Mouse (Mus musculus) lung, embryonic 14.5 days (tissue): ENCODE data around the gene Gm20388. TPM values are rescaled to one million over a fixed set of nuclear protein-coding genes. Genes with fewer than 3 reads are reported as not detected.

ENCODE experiments used
- ATAC-seq: fragments of 200-750 bp; cut with Nextera tagmentation; 2 replicates; pipeline ENCODE4 v1.8.0; 2017; ENCODE audit warnings: mild to moderate bottlenecking, moderate TSS enrichment, moderate library complexity; ENCODE audit not compliant: insufficient read depth
- DNase-seq: peaks from one replicate; pipeline ENCODE4 v3.0.0-alpha.2; 2015
- H3K27ac ChIP-seq: fragments of 300-500 bp; sonication (generic); 2 replicates; pipeline ENCODE4 v1.5.1; 2014; ENCODE audit warnings: low read depth, mild to moderate bottlenecking, moderate library complexity
- H3K27me3 ChIP-seq: fragments of 300-500 bp; sonication (generic); 2 replicates; pipeline ENCODE4 v1.6.1; 2014; ENCODE audit warnings: low read length, control low read depth; ENCODE audit not compliant: insufficient read depth
- H3K36me3 ChIP-seq: fragments of 300-500 bp; sonication (generic); 2 replicates; pipeline ENCODE4 v1.6.1; 2014; ENCODE audit warnings: control low read depth; ENCODE audit not compliant: insufficient read depth
- H3K4me1 ChIP-seq: fragments of 300-500 bp; sonication (generic); 2 replicates; pipeline ENCODE4 v1.6.1; 2014; ENCODE audit warnings: antibody characterized with exemption, control low read depth; ENCODE audit not compliant: insufficient read depth
- H3K4me2 ChIP-seq: fragments of 300-500 bp; sonication (generic); 2 replicates; pipeline ENCODE4 v1.6.1; 2014; ENCODE audit warnings: mild to moderate bottlenecking
- H3K4me3 ChIP-seq: fragments of 300-500 bp; sonication (generic); 2 replicates; pipeline ENCODE4 v1.5.1; 2014; ENCODE audit warnings: low read depth, low read length
- H3K9ac ChIP-seq: fragments of 300-500 bp; sonication (generic); 2 replicates; pipeline ENCODE4 v1.6.1; 2014
- H3K9me3 ChIP-seq: fragments of 300-500 bp; sonication (generic); 2 replicates; pipeline ENCODE4 v1.6.1; 2016; ENCODE audit warnings: low read depth, low read length, control low read depth
- CTCF ChIP-seq: IDR thresholded peaks from 2 replicates; pipeline ENCODE4 v1.5.1; 2016; ENCODE audit warnings: antibody characterized with exemption, low read depth
- WGBS: fragments of 180-500 bp; shearing (Covaris S2); extraction: QIAGEN DNeasy Blood & Tissue Kit; methylation state at CpG from one replicate; pipeline ENCODE4 v1.1.7; 2014; 5-methylcytosine and 5-hydroxymethylcytosine counted together
- polyA plus RNA-seq: library from polyadenylated mRNA; unstranded; fragments of >200 nt; fragmentation: Nextera tagmentation; extraction: Ambion mirVana; gene quantifications from 2 replicates; pipeline ENCODE4 v1.2.1, GENCODE M21; 2014

The Gm20388 gene
- polyA plus RNA-seq, 1 experiment from 2014 or later, result not detected

DNA sequence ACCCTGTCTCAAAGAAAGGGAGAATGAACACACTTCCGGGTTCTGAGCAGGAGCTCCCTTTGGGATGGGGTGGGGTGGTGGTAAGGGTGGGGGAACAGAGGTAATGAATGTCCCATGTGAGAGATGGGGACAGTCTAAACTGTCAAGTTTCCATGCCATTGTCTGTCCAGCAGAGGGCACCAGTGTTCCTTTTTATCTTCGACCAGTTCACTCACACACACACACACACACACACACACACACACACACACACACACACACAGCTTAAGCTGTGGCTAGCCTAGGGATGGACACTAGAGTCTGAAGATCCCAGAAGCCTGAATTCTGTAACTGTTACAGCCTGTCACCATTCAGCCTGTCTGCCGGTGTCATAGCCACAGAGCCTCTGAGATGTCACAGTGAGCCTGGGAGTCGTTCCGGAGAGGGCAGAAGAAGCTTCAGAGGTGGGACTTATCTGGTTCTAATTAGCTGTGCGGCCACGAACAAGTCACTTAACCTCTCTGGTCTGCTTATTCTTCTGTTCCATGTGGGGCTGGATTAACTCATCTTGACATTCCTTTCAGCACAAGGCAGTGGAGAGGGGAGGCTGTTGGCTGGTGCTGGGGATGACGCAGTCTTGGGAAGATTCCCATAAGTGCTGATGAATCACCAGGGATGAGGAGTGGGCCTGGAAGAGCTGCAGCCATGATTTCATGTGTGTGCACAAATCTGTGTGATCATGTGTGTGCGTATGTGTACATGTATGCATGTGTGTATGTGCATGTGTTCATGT lies 910.9 kb downstream of the Gm20388 start:
- Histone ChIP-seq H3K4me2 (no peak overlapping the region), H3K4me3 (no peak overlapping the region)

DNA sequence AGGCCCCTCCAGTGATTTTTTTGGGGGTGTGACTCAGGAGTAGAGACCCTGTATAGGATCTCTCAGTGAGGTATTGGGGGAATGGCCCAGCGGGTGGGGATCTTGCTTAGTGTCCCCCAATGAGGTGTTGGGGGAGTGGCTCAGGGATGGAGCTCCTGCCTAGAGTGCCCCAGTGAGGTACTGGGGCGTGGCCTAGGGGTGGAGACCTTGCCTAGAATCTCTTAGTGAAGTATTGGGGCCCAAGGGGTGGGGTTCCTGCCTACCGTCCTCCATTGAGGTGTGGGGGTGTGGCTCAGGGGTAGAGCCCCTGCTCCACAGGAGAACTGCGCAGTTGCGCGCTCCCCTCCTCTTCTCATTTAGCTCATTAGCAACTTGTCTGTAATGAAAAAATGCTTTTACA lies 912.7 kb downstream of the Gm20388 start:
- 63% methylated on average over 6 of the region's 6 CpGs for WGBS
- H3K4me1 ChIP-seq, result 0 out of 2 replicates have a peak, but pooled peaks cover 3% of the 10 kb centered on the region
- no peaks in the 10 kb centered on the region for H3K27me3 ChIP-seq
- no peak for ATAC-seq
- H3K27ac ChIP-seq, result no peak overlapping the region
- H3K36me3 ChIP-seq, result no peaks in the 10 kb centered on the region
- no peaks in the 10 kb centered on the region; the same call in 1 of the 2 replicates for H3K9me3 ChIP-seq
- no peak overlapping the region for H3K9ac ChIP-seq
- no peak for TF ChIP-seq CTCF
- H3K4me3 ChIP-seq, result no peak overlapping the region
- no peak for DNase-seq
- H3K4me2 ChIP-seq, result no peak overlapping the region

More for the DNA sequence above, 910.9 kb downstream of the Gm20388 start:
- Histone ChIP-seq H3K36me3 (no peaks in the 10 kb centered on the region), H3K27ac (0 out of 2 replicates have a peak overlapping the region, but pooled peaks have one; percentile 0), H3K9ac (no peak overlapping the region), H3K4me1 (0 out of 2 replicates have a peak, but pooled peaks cover 3% of the 10 kb centered on the region), H3K27me3 (no peaks in the 10 kb centered on the region), H3K9me3 (no peaks in the 10 kb centered on the region; the same call in 1 of the 2 replicates)
- 25% methylated on average over 9 of the region's 9 CpGs for WGBS
- peak; percentile 89 for TF ChIP-seq CTCF
- ATAC-seq (peak; percentile 55), DNase-seq (peak; percentile 88)

DNA sequence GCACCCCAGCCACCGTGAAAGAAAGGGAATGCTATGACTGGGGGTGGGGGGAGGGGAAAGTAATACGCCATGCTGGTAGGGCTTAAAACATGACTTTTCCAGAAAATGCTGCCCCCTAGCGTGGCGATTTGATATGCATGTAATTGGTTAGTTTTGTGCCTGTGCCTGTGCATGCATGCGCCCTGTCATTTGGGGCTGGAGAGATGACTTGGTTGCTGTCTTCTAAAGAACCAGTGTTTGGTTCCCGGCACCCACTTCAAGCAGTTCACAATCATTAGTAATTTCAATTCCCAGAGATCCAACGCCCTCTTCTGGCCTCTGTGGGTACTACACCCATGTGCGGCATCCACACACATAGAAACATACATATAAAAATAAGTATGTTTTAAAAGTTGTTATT lies 913.2 kb downstream of the Gm20388 start:
- H3K4me3 ChIP-seq, result no peak overlapping the region
- no peak for ATAC-seq
- H3K27ac ChIP-seq, result no peak overlapping the region

GRCm38 (mm10) chr8:120824638-120825037 lies 914.0 kb downstream of the Gm20388 start:
- no peak overlapping the region for H3K4me2 ChIP-seq
- TF ChIP-seq CTCF, result no peak
- no peak overlapping the region for H3K9ac ChIP-seq
- no peaks in the 10 kb centered on the region for H3K36me3 ChIP-seq
- H3K9me3 ChIP-seq, result no peaks in the 10 kb centered on the region; the same call in 1 of the 2 replicates
- no peak overlapping the region for H3K27ac ChIP-seq
- DNase-seq (no peak), ATAC-seq (no peak)
- no peak overlapping the region for H3K4me3 ChIP-seq
- 50% methylated on average over 7 of the region's 7 CpGs for WGBS
- H3K4me1 ChIP-seq, result 0 out of 2 replicates have a peak, but pooled peaks cover 3% of the 10 kb centered on the region
- no peaks in the 10 kb centered on the region for H3K27me3 ChIP-seq

More for the DNA sequence above, 913.2 kb downstream of the Gm20388 start:
- H3K27me3 ChIP-seq, result no peaks in the 10 kb centered on the region
- peak; percentile 41; the same call in 1 of the 2 replicates for TF ChIP-seq CTCF
- H3K36me3 ChIP-seq, result no peaks in the 10 kb centered on the region
- 69% methylated on average over 8 of the region's 8 CpGs for WGBS
- DNase-seq, result no peak
- no peak overlapping the region for H3K9ac ChIP-seq
- H3K9me3 ChIP-seq, result no peaks in the 10 kb centered on the region; the same call in 1 of the 2 replicates
- H3K4me1 ChIP-seq, result 0 out of 2 replicates have a peak, but pooled peaks cover 3% of the 10 kb centered on the region
- H3K4me2 ChIP-seq, result no peak overlapping the region

- Histone ChIP-seq H3K4me1 (peaks cover 19% of the 10 kb centered on the region), H3K36me3 (no peaks in the 10 kb centered on the region), H3K27ac (no peak overlapping the region), H3K27me3 (no peaks in the 10 kb centered on the region), H3K4me3 (no peak overlapping the region), H3K4me2 (no peak overlapping the region), H3K9ac (no peak overlapping the region), H3K9me3 (no peaks in the 10 kb centered on the region; the same call in 1 of the 2 replicates)
- TF ChIP-seq CTCF, result peak; percentile 95
- 23% methylated on average over 14 of the region's 14 CpGs for WGBS
- DNase-seq, result peak; percentile 67
- no peak for ATAC-seq
These were observed 917.6 kb downstream of the Gm20388 start for GRCm38 (mm10) chr8:120828279-120828678.

GRCm38 (mm10) chr8:120830661-120831060 lies 920.0 kb downstream of the Gm20388 start:
- DNase-seq (peak; percentile 74), ATAC-seq (peak; percentile 48; the same call in 1 of the 2 replicates)
- Histone ChIP-seq H3K9ac (no peak overlapping the region), H3K4me2 (peak overlapping the region; percentile 49; the same call in 1 of the 2 replicates), H3K27me3 (no peaks in the 10 kb centered on the region), H3K4me3 (no peak overlapping the region), H3K27ac (peak overlapping the region; percentile 37; the same call in 1 of the 2 replicates), H3K4me1 (peaks cover 19% of the 10 kb centered on the region), H3K9me3 (no peaks in the 10 kb centered on the region), H3K36me3 (no peaks in the 10 kb centered on the region)
- 35% methylated on average over 12 of the region's 12 CpGs for WGBS
- TF ChIP-seq CTCF, result no peak

DNA sequence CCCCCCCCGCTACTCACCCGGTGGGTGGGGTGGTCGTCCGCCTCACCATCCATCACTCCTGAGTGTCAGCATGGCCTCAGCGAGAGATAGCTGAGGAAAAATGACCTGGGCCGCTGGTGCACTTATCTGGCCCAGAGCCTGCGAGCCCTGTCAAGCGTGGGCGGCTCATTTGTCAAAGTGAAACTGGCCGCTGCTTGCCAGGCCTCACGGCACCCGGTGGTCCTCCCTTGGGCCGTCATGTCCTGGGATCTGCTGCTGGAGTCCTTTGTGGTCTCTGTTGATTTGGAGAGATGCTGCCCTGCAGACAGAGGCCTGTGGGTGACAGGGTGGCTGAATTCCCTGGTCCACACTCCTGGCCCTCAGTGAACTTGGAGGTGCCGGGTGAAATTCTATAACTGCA lies 921.4 kb downstream of the Gm20388 start:
- ATAC-seq (peak; percentile 41; the same call in 1 of the 2 replicates), DNase-seq (peak; percentile 84)
- Histone ChIP-seq H3K4me3 (no peak overlapping the region), H3K9ac (no peak overlapping the region), H3K4me1 (peaks cover 19% of the 10 kb centered on the region), H3K4me2 (peak overlapping the region; percentile 49), H3K9me3 (no peaks in the 10 kb centered on the region), H3K36me3 (no peaks in the 10 kb centered on the region), H3K27me3 (no peaks in the 10 kb centered on the region), H3K27ac (peak overlapping the region; percentile 63)
- TF ChIP-seq CTCF, result no peak
- 5% methylated on average over 13 of the region's 14 CpGs for WGBS
